Mouse (Mus musculus): Measurements from ENCODE around the gene Dlst. TPM values are rescaled to one million over a fixed set of nuclear protein-coding genes. Genes with fewer than 3 reads are reported as not detected.

The Dlst gene
- 224 to 254 TPM (median 245 TPM) in 4 replicates for total RNA-seq (2023; ENCODE audit: inconsistent age)

GRCm38 (mm10) chr12:85110698-85111592 is at the start of gene Dlst, which contains the start of gene Prox2:
Gene Dlst (plus strand): TSS chr12:85110833.
Gene Prox2 (minus strand): TSS chr12:85110759.

DNA sequence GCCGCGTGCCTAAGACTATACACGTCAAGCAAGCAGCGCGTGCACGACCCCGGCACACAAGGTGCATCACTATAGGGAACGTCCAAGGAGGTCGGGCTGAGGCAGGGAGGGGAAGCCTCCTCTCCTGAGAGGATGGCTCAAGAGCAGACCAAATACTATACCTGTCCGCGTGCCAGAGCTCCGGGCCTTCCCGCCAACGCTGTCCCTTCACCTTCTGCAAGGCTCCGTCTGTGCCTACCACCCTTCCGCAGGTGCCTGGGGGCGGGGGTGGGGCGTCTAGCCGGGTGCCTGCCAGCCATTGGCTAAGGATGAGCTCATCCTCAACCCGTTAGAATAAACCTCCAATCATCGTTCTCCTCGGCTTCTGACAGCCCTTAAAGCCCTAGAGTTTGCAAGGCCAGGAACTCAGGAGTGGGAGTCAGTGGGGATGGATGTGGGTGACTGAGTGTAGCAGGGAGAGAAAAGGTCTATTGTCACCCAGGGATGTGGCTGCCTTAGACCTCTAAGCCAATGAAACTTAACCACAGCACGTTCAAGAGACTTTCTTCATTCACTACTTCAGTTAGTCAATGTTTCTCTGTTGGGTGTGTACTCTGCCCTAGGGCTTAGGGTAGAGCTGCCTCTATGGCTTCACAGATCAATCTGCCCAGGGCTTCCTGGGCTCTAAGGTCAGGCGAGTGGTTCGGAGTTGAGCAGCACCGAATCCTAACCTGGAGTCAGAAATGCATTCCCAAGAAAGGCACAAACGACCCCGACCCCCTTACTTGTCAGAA is 40.6 kb downstream of the Dlst start, which contains the start of gene Rps6kl1:
Gene Rps6kl1 (minus strand): TSS at position 263 of the 773 bp plus-strand sequence.

GRCm38 (mm10) chr12:85177740-85178239 is 67.2 kb downstream of the Dlst start, which contains the start of gene Pgf:
Gene Pgf (minus strand): TSS chr12:85177790.

Other genes starting within 250 kb of the Dlst start
- 0.12 TPM in 1 of 4 replicates, not detected in the others for gene Ltbp2, start 234.3 kb upstream of the Dlst start, total RNA-seq (2023; ENCODE audit: inconsistent age)
- 98.7 to 101 TPM (median 100 TPM) in 4 replicates for gene Fcf1, start 139.9 kb upstream of the Dlst start, total RNA-seq (2023; ENCODE audit: inconsistent age)
- 54.8 to 73.2 TPM (median 60.0 TPM) in 4 replicates for gene Arel1, start 139.9 kb upstream of the Dlst start, total RNA-seq (2023; ENCODE audit: inconsistent age)
- 82.7 to 90.2 TPM (median 88.7 TPM) in 4 replicates for gene Ylpm1, start 114.5 kb upstream of the Dlst start, total RNA-seq (2023; ENCODE audit: inconsistent age)
- 2.5 to 4.7 TPM (median 4.3 TPM) in 4 replicates for gene Prox2, start 74 bp upstream of the Dlst start, total RNA-seq (2023; ENCODE audit: inconsistent age)
- gene Rps6kl1, start 40.4 kb downstream of the Dlst start, total RNA-seq (2023; ENCODE audit: inconsistent age): 0.93 to 1.7 TPM (median 1.3 TPM) in 4 replicates
- gene Pgf, start 67.0 kb downstream of the Dlst start, total RNA-seq (2023; ENCODE audit: inconsistent age): 0.35 to 0.45 TPM in 2 of 4 replicates, not detected in the others
- 104 to 136 TPM (median 109 TPM) in 4 replicates for gene Eif2b2, start 108.6 kb downstream of the Dlst start, total RNA-seq (2023; ENCODE audit: inconsistent age)
- 14.2 to 18.2 TPM (median 15.8 TPM) in 4 replicates for gene Mlh3, start 159.8 kb downstream of the Dlst start, total RNA-seq (2023; ENCODE audit: inconsistent age)
- gene Acyp1, start 177.6 kb downstream of the Dlst start, total RNA-seq (2023; ENCODE audit: inconsistent age): 14.7 to 19.7 TPM (median 16.7 TPM) in 4 replicates
- gene Zc2hc1c, start 177.8 kb downstream of the Dlst start, total RNA-seq (2023; ENCODE audit: inconsistent age): 0.18 TPM in 1 of 4 replicates, not detected in the others
- gene Nek9, start 228.5 kb downstream of the Dlst start, total RNA-seq (2023; ENCODE audit: inconsistent age): 63.8 to 68.4 TPM (median 66.8 TPM) in 4 replicates

All from B cell, adult (primary cell).